Mouse (Mus musculus) spleen, adult 2 months (tissue): ENCODE results near the gene Scap. TPM values are rescaled to one million over a fixed set of nuclear protein-coding genes. Genes with fewer than 3 reads are reported as not detected.
"Not testable (repeated sequence)": the region's sequence is repeated elsewhere in the genome, so short reads cannot be mapped to it uniquely, and the experiment has no call there.

Experiments used
- DNase-seq, 2 experiments: peaks; one replicate each; pipeline versions ENCODE4 v3.0.0 to v3.0.0-alpha.2; 2012 to 2021; ENCODE audit warnings: low spot score in 2 of 2, low read depth in 1 of 2
- H3K27ac ChIP-seq: fragments of 200-500 bp; 2 replicates; pipeline ENCODE4 v1.5.1; 2012; ENCODE audit warnings: low read length, inconsistent platforms; ENCODE audit not compliant: insufficient read depth
- H3K27me3 ChIP-seq: fragments of 200-500 bp; 2 replicates; pipeline ENCODE4 v1.6.1; 2012; ENCODE audit warnings: mild to moderate bottlenecking, moderate library complexity, low read length, inconsistent platforms; ENCODE audit not compliant: control insufficient read depth, insufficient read depth
- H3K36me3 ChIP-seq: fragments of 200-500 bp; 2 replicates; pipeline ENCODE4 v1.6.1; 2012; ENCODE audit warnings: mild to moderate bottlenecking, low read length, inconsistent platforms; ENCODE audit not compliant: control insufficient read depth, insufficient read depth
- H3K4me1 ChIP-seq: fragments of 200-500 bp; 2 replicates; pipeline ENCODE4 v1.6.1; 2011; ENCODE audit warnings: inconsistent platforms; ENCODE audit not compliant: control insufficient read depth, insufficient read depth, insufficient read length
- H3K4me3 ChIP-seq: fragments of 200-500 bp; 2 replicates; pipeline ENCODE4 v1.5.1; 2011; ENCODE audit warnings: mild to moderate bottlenecking, inconsistent platforms; ENCODE audit not compliant: insufficient read depth, insufficient read length; ENCODE audit errors: extremely low read depth
- CTCF ChIP-seq: fragments of 200-500 bp; IDR thresholded peaks from 2 replicates; pipeline ENCODE4 v1.5.1; 2011; ENCODE audit warnings: mild to moderate bottlenecking, inconsistent platforms; ENCODE audit not compliant: insufficient read depth, insufficient read length, insufficient replicate concordance; ENCODE audit errors: extremely low read depth
- POLR2A ChIP-seq: fragments of 200-500 bp; IDR thresholded peaks from 2 replicates; pipeline ENCODE4 v1.6.1; 2011; ENCODE audit warnings: low read depth, low read length, inconsistent platforms
- WGBS: fragments of 180-500 bp; shearing (Covaris S2); methylation state at CpG from one replicate; pipeline ENCODE4 v1.1.7; 2018; 5-methylcytosine and 5-hydroxymethylcytosine counted together
- polyA plus RNA-seq: library from polyadenylated mRNA; depleted of rRNA; stranded (reverse); fragments of >200 nt; gene quantifications from 2 replicates; pipeline ENCODE4 v1.2.3, GENCODE M21; 2012

Scap gene
- polyA plus RNA-seq, 1 experiment: 40.4 TPM

- 69% methylated on average over 2 of the region's 2 CpGs for WGBS
Observed at GRCm38 (mm10) chr9:110358341-110358740, 25.3 kb downstream of the Scap start.

DNA sequence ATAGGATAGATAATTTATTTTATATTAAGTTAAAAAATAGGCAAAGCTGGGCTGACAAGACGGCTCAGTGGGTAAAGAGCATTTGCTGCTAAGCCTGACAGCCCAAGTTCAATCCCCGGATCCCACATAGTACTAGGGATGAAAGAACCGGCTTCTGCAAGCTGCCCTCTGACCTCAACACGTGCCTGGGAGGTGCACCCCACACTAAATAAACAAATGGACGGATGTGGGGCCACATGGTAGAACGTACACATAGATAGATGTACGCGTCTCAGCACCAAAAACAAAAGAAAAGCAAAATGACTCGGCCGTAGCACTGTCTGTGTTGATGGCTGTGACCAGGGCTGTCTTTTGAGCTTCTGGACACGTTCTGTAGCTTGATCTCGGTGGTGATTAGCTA, 28.2 kb downstream of the Scap start:
- H3K36me3 ChIP-seq: peaks cover 18% of the 10 kb centered on the region
- no peaks in the 10 kb centered on the region for H3K27me3 ChIP-seq
- H3K27ac ChIP-seq: no peak overlapping the region
- no peak overlapping the region for H3K4me3 ChIP-seq
- no peaks in the 10 kb centered on the region for H3K4me1 ChIP-seq
- DNase-seq: no peak
- no peak for TF ChIP-seq POLR2A
- WGBS: 88% methylated on average over 12 of the region's 12 CpGs

More at GRCm38 (mm10) chr9:110358341-110358740, 25.3 kb downstream of the Scap start:
- Histone ChIP-seq H3K27me3 (no peaks in the 10 kb centered on the region), H3K4me3 (no peak overlapping the region), H3K27ac (no peak overlapping the region), H3K36me3 (peaks cover 10% of the 10 kb centered on the region), H3K4me1 (no peaks in the 10 kb centered on the region)
- DNase-seq: no peak
- no peak for TF ChIP-seq POLR2A
- TF ChIP-seq CTCF: no peak

DNA sequence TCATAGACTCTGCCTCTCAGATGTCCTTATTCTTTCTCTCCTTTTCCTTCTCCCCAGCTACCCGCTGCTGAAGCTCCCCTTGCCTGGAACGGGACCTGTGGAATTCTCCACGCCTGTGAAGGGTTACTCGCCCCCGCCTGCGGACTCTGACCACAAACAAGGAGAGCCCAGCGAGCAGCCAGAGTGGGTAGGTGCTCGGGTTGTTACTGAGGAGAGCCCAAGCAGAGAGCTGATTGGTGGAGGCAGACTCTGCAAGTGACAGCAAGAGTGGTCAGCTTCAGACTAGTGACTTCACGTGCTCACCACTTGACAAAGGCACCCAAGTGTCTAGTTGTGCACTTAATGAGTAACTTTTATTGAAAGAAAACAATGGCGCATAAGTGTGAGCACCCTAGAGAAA, 29.2 kb downstream of the Scap start:
- no peaks in the 10 kb centered on the region for H3K27me3 ChIP-seq
- H3K4me3 ChIP-seq: no peak overlapping the region
- DNase-seq: no peak
- H3K4me1 ChIP-seq: no peaks in the 10 kb centered on the region
- peaks cover 18% of the 10 kb centered on the region for H3K36me3 ChIP-seq
- 96% methylated on average over 10 of the region's 10 CpGs for WGBS
- no peak for TF ChIP-seq POLR2A
- no peak for TF ChIP-seq CTCF
- H3K27ac ChIP-seq: no peak overlapping the region

- 67% methylated on average over 5 of the region's 5 CpGs for WGBS
- Histone ChIP-seq H3K4me3 (no peak overlapping the region), H3K27me3 (no peaks in the 10 kb centered on the region), H3K27ac (no peak overlapping the region), H3K4me1 (no peaks in the 10 kb centered on the region), H3K36me3 (peaks cover 22% of the 10 kb centered on the region)
- TF ChIP-seq CTCF (no peak), POLR2A (no peak)
- no peak for DNase-seq
Observed at GRCm38 (mm10) chr9:110366746-110367145, 33.7 kb downstream of the Scap start.

DNA sequence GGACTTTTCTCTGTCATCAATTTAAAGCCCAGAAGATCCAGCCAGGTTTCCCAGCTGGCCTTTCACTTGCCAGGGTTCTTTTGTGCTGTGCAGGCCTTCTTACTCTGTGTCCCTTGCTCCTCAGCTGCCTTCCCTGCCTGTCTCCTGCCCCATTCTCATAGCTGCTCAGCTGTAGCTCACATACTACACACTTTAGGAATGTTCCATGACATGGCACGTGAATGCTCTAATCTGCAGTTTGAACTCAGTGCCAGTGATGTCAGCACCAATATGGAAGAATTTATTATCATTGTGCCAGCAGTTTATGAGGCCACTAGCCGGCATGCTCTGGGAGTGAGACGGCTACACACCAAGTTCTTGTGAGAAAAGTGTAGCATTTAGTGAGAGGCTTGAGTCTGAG, 36.8 kb downstream of the Scap start:
- no peak overlapping the region for H3K4me3 ChIP-seq
- H3K27ac ChIP-seq: no peak overlapping the region
- peaks cover 22% of the 10 kb centered on the region for H3K36me3 ChIP-seq
- WGBS: 91% methylated on average over 3 of the region's 3 CpGs
- no peaks in the 10 kb centered on the region for H3K27me3 ChIP-seq
- TF ChIP-seq CTCF (no peak), POLR2A (no peak)
- no peaks in the 10 kb centered on the region for H3K4me1 ChIP-seq
- DNase-seq: no peak

DNA sequence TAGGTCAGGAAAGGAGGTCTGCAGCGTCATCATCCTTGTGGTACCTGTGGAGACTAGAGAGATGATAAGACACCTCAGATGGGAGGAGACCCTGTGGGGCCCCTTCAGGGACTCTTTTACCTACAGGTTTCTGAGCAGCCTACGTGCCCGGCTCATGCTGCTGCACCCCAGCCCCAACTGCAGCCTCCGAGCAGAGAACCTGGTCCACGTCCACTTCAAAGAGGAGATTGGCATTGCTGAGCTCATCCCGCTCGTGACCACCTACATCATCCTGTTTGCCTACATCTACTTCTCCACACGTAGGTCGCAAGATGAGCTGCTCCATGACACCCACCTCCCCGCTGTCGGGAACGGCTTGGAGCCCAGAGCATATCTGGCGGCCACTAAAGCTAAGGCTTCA, 40.8 kb downstream of the Scap start:
- no peak for TF ChIP-seq POLR2A
- TF ChIP-seq CTCF: no peak
- Histone ChIP-seq H3K27me3 (no peaks in the 10 kb centered on the region), H3K4me1 (no peaks in the 10 kb centered on the region), H3K36me3 (peaks cover 35% of the 10 kb centered on the region), H3K4me3 (no peak overlapping the region), H3K27ac (no peak overlapping the region)
- no peak for DNase-seq
- WGBS: 94% methylated on average over 13 of the region's 13 CpGs

GRCm38 (mm10) chr9:110375668-110376067, 42.6 kb downstream of the Scap start:
- Histone ChIP-seq H3K4me3 (no peak overlapping the region), H3K27ac (no peak overlapping the region), H3K27me3 (no peaks in the 10 kb centered on the region), H3K4me1 (no peaks in the 10 kb centered on the region), H3K36me3 (peaks cover 43% of the 10 kb centered on the region)
- DNase-seq: no peak
- 91% methylated on average over 3 of the region's 3 CpGs for WGBS
- no peak for TF ChIP-seq CTCF
- TF ChIP-seq POLR2A: no peak

DNA sequence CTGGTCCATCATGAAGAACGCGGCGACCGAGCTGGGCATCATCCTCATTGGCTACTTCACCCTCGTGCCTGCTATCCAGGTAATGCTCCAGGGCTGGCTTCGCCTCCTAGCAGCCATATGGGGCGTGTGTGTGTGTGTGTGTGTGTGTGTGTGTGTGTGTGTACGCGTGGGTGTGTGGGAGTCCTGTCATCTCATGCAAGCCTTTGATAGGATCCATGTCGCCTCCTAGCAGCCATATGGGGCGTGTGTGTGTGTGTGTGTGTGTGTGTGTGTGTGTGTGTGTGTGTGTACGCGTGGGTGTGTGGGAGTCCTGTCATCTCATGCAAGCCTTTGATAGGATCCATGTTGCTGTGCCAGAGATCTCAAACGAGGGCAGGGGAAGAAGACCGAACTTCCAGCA, 44.6 kb downstream of the Scap start:
- not testable (repeated sequence) for H3K27ac ChIP-seq, DNase-seq, H3K27me3 ChIP-seq, H3K4me3 ChIP-seq, H3K4me1 ChIP-seq
- 91% methylated on average over 15 of the region's 15 CpGs for WGBS
- peaks cover 47% of the 10 kb centered on the region for H3K36me3 ChIP-seq
